Mouse (Mus musculus) forebrain, embryonic 16.5 days (tissue): ENCODE data around the gene Styk1. TPM values are rescaled to one million over a fixed set of nuclear protein-coding genes. Genes with fewer than 3 reads are reported as not detected.
A peak's percentile ranks its signal among the peaks of the same experiment; 100 is the strongest.
"Not testable (repeated sequence)": the region's sequence is repeated elsewhere in the genome, so short reads cannot be mapped to it uniquely, and the experiment has no call there.

Experiments used
- ATAC-seq: fragments of 200-750 bp; cut with Nextera tagmentation; 2 replicates; pipeline ENCODE4 v1.8.0; 2017; ENCODE audit warnings: mild to moderate bottlenecking, moderate library complexity
- H3K27ac ChIP-seq: fragments of 300-500 bp; sonication (generic); 2 replicates; pipeline ENCODE4 v1.5.1; 2014; ENCODE audit warnings: low read length, control low read depth
- H3K27me3 ChIP-seq: fragments of 300-500 bp; sonication (generic); replicated peaks from 2 replicates; pipeline ENCODE4 v1.6.1; 2014; ENCODE audit warnings: low read length; ENCODE audit not compliant: control insufficient read depth, insufficient read depth
- H3K36me3 ChIP-seq: fragments of 300-500 bp; sonication (generic); 2 replicates; pipeline ENCODE4 v1.6.1; 2014; ENCODE audit not compliant: control insufficient read depth, insufficient read depth
- H3K4me1 ChIP-seq: fragments of 300-500 bp; sonication (generic); replicated peaks from 2 replicates; pipeline ENCODE4 v1.6.1; 2014; ENCODE audit warnings: low read length; ENCODE audit not compliant: control insufficient read depth, insufficient read depth
- H3K4me2 ChIP-seq: fragments of 300-500 bp; sonication (generic); 2 replicates; pipeline ENCODE4 v1.6.1; 2014; ENCODE audit warnings: mild to moderate bottlenecking, low read length, control low read depth
- H3K4me3 ChIP-seq: fragments of 300-500 bp; sonication (generic); replicated peaks from 2 replicates; pipeline ENCODE4 v1.5.1; 2014; ENCODE audit warnings: mild to moderate bottlenecking, low read length, control low read depth
- H3K9ac ChIP-seq: fragments of 300-500 bp; sonication (generic); replicated peaks from 2 replicates; pipeline ENCODE4 v1.6.1; 2014; ENCODE audit warnings: low read depth, low read length, control low read depth
- H3K9me3 ChIP-seq: fragments of 300-500 bp; sonication (generic); 2 replicates; pipeline ENCODE4 v1.6.1; 2016; ENCODE audit warnings: low read length; ENCODE audit not compliant: control insufficient read depth
- WGBS: fragments of 180-500 bp; shearing (Covaris S2); extraction: QIAGEN DNeasy Blood & Tissue Kit; methylation state at CpG from one replicate; pipeline ENCODE4 v1.1.7; 2014; 5-methylcytosine and 5-hydroxymethylcytosine counted together
- polyA plus RNA-seq: library from polyadenylated mRNA; unstranded; fragments of >200 nt; fragmentation: Nextera tagmentation; extraction: Ambion mirVana; gene quantifications from 2 replicates; pipeline ENCODE4 v1.2.1, GENCODE M21; 2015

Styk1 gene
- polyA plus RNA-seq, 1 experiment from 2014 or later, result 7.1 TPM

- H3K4me3 ChIP-seq, result no peak overlapping the region
- H3K9me3 ChIP-seq, result no peaks in the 10 kb centered on the region
- no peaks in the 10 kb centered on the region for H3K36me3 ChIP-seq
- H3K4me2 ChIP-seq, result no peak overlapping the region
- H3K4me1 ChIP-seq, result no peaks in the 10 kb centered on the region
- no peak for ATAC-seq
- no peak overlapping the region for H3K27ac ChIP-seq
- H3K27me3 ChIP-seq, result 0 out of 2 replicates have a peak, but pooled peaks cover 2% of the 10 kb centered on the region
- H3K9ac ChIP-seq, result no peak overlapping the region
These were observed 54.9 kb downstream of the Styk1 start for GRCm38 (mm10) chr6:131298531-131298930.

GRCm38 (mm10) chr6:131294435-131295112 lies 58.8 kb downstream of the Styk1 start:
- 0 out of 2 replicates have a peak, but pooled peaks cover 2% of the 10 kb centered on the region for H3K27me3 ChIP-seq
- H3K9ac ChIP-seq, result no peak overlapping the region
- H3K4me3 ChIP-seq, result no peak overlapping the region
- no peak overlapping the region for H3K27ac ChIP-seq
- H3K36me3 ChIP-seq, result no peaks in the 10 kb centered on the region
- H3K4me2 ChIP-seq, result no peak overlapping the region
- H3K4me1 ChIP-seq, result peaks cover 11% of the 10 kb centered on the region
- no peak for ATAC-seq
- H3K9me3 ChIP-seq, result no peaks in the 10 kb centered on the region
- 82% methylated on average over 5 of the region's 5 CpGs for WGBS

- Histone ChIP-seq H3K9me3 (no peaks in the 10 kb centered on the region), H3K4me3 (no peak overlapping the region), H3K27me3 (0 out of 2 replicates have a peak, but pooled peaks cover 2% of the 10 kb centered on the region), H3K4me2 (no peak overlapping the region), H3K9ac (no peak overlapping the region), H3K4me1 (peaks cover 11% of the 10 kb centered on the region), H3K36me3 (no peaks in the 10 kb centered on the region), H3K27ac (no peak overlapping the region)
- no peak for ATAC-seq
- 91% methylated on average over 5 of the region's 5 CpGs for WGBS
These were observed 59.5 kb downstream of the Styk1 start for GRCm38 (mm10) chr6:131293916-131294315.

- Histone ChIP-seq H3K9me3 (no peaks in the 10 kb centered on the region), H3K4me3 (peak within 1 kb of the TSS; percentile 81), H3K36me3 (no peaks in the 10 kb centered on the region), H3K4me2 (peak within 1 kb of the TSS; percentile 74), H3K27ac (peak within 1 kb of the TSS; percentile 82), H3K9ac (peak within 1 kb of the TSS; percentile 70), H3K4me1 (peaks cover 11% of the 10 kb centered on the region), H3K27me3 (0 out of 2 replicates have a peak, but pooled peaks cover 2% of the 10 kb centered on the region)
- 1% methylated on average over 51 of the region's 51 CpGs for WGBS
- ATAC-seq, result peak; percentile 89
These were observed 60.2 kb downstream of the Styk1 start, which contains the start of gene Magohb for GRCm38 (mm10) chr6:131292991-131293788. Gene Magohb, minus strand, starts transcription at chr6:131293244.

GRCm38 (mm10) chr6:131292276-131292990 lies 61.0 kb downstream of the Styk1 start:
- Histone ChIP-seq H3K27me3 (no peaks in the 10 kb centered on the region), H3K9ac (peak overlapping the region; percentile 70), H3K4me1 (peaks cover 11% of the 10 kb centered on the region), H3K4me3 (peak overlapping the region; percentile 81), H3K27ac (no peak overlapping the region; the same call in 1 of the 2 replicates), H3K9me3 (no peaks in the 10 kb centered on the region), H3K36me3 (peaks cover 4% of the 10 kb centered on the region; the same call in 1 of the 2 replicates), H3K4me2 (peak overlapping the region; percentile 74)
- 20% methylated on average over 10 of the region's 10 CpGs for WGBS
- ATAC-seq, result peak; percentile 51; the same call in 1 of the 2 replicates

- 21% methylated on average over 2 of the region's 2 CpGs for WGBS
- Histone ChIP-seq H3K4me1 (peaks cover 11% of the 10 kb centered on the region), H3K27me3 (no peaks in the 10 kb centered on the region), H3K4me3 (no peak overlapping the region), H3K4me2 (no peak overlapping the region), H3K27ac (no peak overlapping the region), H3K9me3 (no peaks in the 10 kb centered on the region), H3K36me3 (peaks cover 4% of the 10 kb centered on the region; the same call in 1 of the 2 replicates), H3K9ac (no peak overlapping the region)
- no peak for ATAC-seq
These were observed 63.0 kb downstream of the Styk1 start for GRCm38 (mm10) chr6:131290430-131290829.

GRCm38 (mm10) chr6:131278160-131278559 lies 75.2 kb downstream of the Styk1 start:
- not testable (repeated sequence) for H3K4me3 ChIP-seq, H3K9ac ChIP-seq
- 94% methylated on average over 2 of the region's 2 CpGs for WGBS

GRCm38 (mm10) chr6:131276659-131277058 lies 76.7 kb downstream of the Styk1 start:
- no peak overlapping the region for H3K9ac ChIP-seq
- H3K27ac ChIP-seq, result no peak overlapping the region
- H3K4me3 ChIP-seq, result no peak overlapping the region
- no peaks in the 10 kb centered on the region for H3K9me3 ChIP-seq
- H3K36me3 ChIP-seq, result no peaks in the 10 kb centered on the region
- WGBS, result 92% methylated on average over 4 of the region's 4 CpGs
- H3K27me3 ChIP-seq, result no peaks in the 10 kb centered on the region
- ATAC-seq, result no peak
- no peaks in the 10 kb centered on the region for H3K4me1 ChIP-seq
- no peak overlapping the region for H3K4me2 ChIP-seq

More at GRCm38 (mm10) chr6:131278160-131278559, 75.2 kb downstream of the Styk1 start:
- not testable (repeated sequence) for H3K36me3 ChIP-seq, H3K9me3 ChIP-seq, H3K4me1 ChIP-seq, H3K27me3 ChIP-seq, ATAC-seq, H3K27ac ChIP-seq, H3K4me2 ChIP-seq

GRCm38 (mm10) chr6:131272311-131272710 lies 81.1 kb downstream of the Styk1 start:
- H3K9me3 ChIP-seq, result no peaks in the 10 kb centered on the region
- no peaks in the 10 kb centered on the region for H3K27me3 ChIP-seq
- H3K4me1 ChIP-seq, result no peaks in the 10 kb centered on the region
- H3K9ac ChIP-seq, result no peak overlapping the region
- 95% methylated on average over 1 of the region's 1 CpGs for WGBS
- H3K27ac ChIP-seq, result no peak overlapping the region
- no peak overlapping the region for H3K4me3 ChIP-seq
- no peak overlapping the region for H3K4me2 ChIP-seq
- H3K36me3 ChIP-seq, result no peaks in the 10 kb centered on the region
- no peak for ATAC-seq
